Mouse (Mus musculus) thymus, postnatal 10 days (tissue): ENCODE results near the gene Apba2.

Source experiments
- DNase-seq, 2 experiments: peaks; one replicate each; pipeline ENCODE4 v3.0.0; 2021; ENCODE audit warnings: low spot score in 2 of 2

The Apba2 gene

GRCm38 (mm10) chr7:64586571-64586970 is 85.1 kb downstream of the Apba2 start:
- DNase-seq, result no peak

GRCm38 (mm10) chr7:64588636-64589389 is 87.3 kb downstream of the Apba2 start:
- no peak for DNase-seq

- no peak for DNase-seq
These were observed 93.8 kb downstream of the Apba2 start for GRCm38 (mm10) chr7:64595256-64595655.

- DNase-seq, result no peak
These were observed 95.1 kb downstream of the Apba2 start for GRCm38 (mm10) chr7:64596652-64597051.

- no peak for DNase-seq
These were observed 108.4 kb downstream of the Apba2 start for GRCm38 (mm10) chr7:64609866-64610265.

- peak in 1 of 2 experiments; percentile 12 for DNase-seq
These were observed 109.4 kb downstream of the Apba2 start for GRCm38 (mm10) chr7:64610875-64611274.

GRCm38 (mm10) chr7:64619261-64619660 is 117.8 kb downstream of the Apba2 start:
- no peak for DNase-seq

- DNase-seq, result no peak
These were observed 125.0 kb downstream of the Apba2 start for GRCm38 (mm10) chr7:64626494-64626893.

GRCm38 (mm10) chr7:64627972-64628655 is 126.6 kb downstream of the Apba2 start:
- no peak for DNase-seq

- no peak for DNase-seq
These were observed 129.2 kb downstream of the Apba2 start for GRCm38 (mm10) chr7:64630697-64631096.

- no peak for DNase-seq
These were observed 129.6 kb downstream of the Apba2 start for GRCm38 (mm10) chr7:64631131-64631530.

GRCm38 (mm10) chr7:64631781-64632351 is 130.4 kb downstream of the Apba2 start:
- no peak for DNase-seq

- DNase-seq, result no peak
These were observed 131.7 kb downstream of the Apba2 start for GRCm38 (mm10) chr7:64633182-64633581.

- no peak for DNase-seq
These were observed 132.4 kb downstream of the Apba2 start for GRCm38 (mm10) chr7:64633916-64634315.

GRCm38 (mm10) chr7:64634482-64634881 is 133.0 kb downstream of the Apba2 start:
- DNase-seq, result no peak

- no peak for DNase-seq
These were observed 137.4 kb downstream of the Apba2 start for GRCm38 (mm10) chr7:64638922-64639321.

GRCm38 (mm10) chr7:64640651-64641050 is 139.1 kb downstream of the Apba2 start:
- DNase-seq, result no peak

- no peak for DNase-seq
These were observed 141.4 kb downstream of the Apba2 start for GRCm38 (mm10) chr7:64642903-64643302.

GRCm38 (mm10) chr7:64645458-64645857 is 144.0 kb downstream of the Apba2 start:
- DNase-seq, result no peak

GRCm38 (mm10) chr7:64646046-64646445 is 144.5 kb downstream of the Apba2 start:
- no peak for DNase-seq

- no peak for DNase-seq
These were observed 147.6 kb downstream of the Apba2 start for GRCm38 (mm10) chr7:64648947-64649607.

- no peak for DNase-seq
These were observed 150.5 kb downstream of the Apba2 start for GRCm38 (mm10) chr7:64651963-64652362.
